Mouse (Mus musculus): Measurements from ENCODE around the gene Elp4. TPM values are rescaled to one million over a fixed set of nuclear protein-coding genes. Genes with fewer than 3 reads are reported as not detected.

The Elp4 gene
- polyA plus RNA-seq, 1 experiment = 24.1 TPM

- Histone ChIP-seq H3K4me3 (ENCODE audit: insufficient read depth, low read length) (no peak overlapping the region), H3K27ac (ENCODE audit: insufficient read depth, low read length) (no peak overlapping the region), H3K4me1 (ENCODE audit: control insufficient read depth, insufficient read depth, low read length) (0 out of 2 replicates have a peak, but pooled peaks cover 4% of the 10 kb centered on the region)
- TF ChIP-seq POLR2A (IDR thresholded peaks at IDR 0.05; ENCODE audit: low read depth, low read length) (no peak), CTCF (IDR thresholded peaks at IDR 0.05; ENCODE audit: borderline replicate concordance, insufficient read depth, low read length) (no peak)
These were observed 234.9 kb downstream of the Elp4 start for GRCm38 (mm10) chr2:105669371-105669861.

DNA sequence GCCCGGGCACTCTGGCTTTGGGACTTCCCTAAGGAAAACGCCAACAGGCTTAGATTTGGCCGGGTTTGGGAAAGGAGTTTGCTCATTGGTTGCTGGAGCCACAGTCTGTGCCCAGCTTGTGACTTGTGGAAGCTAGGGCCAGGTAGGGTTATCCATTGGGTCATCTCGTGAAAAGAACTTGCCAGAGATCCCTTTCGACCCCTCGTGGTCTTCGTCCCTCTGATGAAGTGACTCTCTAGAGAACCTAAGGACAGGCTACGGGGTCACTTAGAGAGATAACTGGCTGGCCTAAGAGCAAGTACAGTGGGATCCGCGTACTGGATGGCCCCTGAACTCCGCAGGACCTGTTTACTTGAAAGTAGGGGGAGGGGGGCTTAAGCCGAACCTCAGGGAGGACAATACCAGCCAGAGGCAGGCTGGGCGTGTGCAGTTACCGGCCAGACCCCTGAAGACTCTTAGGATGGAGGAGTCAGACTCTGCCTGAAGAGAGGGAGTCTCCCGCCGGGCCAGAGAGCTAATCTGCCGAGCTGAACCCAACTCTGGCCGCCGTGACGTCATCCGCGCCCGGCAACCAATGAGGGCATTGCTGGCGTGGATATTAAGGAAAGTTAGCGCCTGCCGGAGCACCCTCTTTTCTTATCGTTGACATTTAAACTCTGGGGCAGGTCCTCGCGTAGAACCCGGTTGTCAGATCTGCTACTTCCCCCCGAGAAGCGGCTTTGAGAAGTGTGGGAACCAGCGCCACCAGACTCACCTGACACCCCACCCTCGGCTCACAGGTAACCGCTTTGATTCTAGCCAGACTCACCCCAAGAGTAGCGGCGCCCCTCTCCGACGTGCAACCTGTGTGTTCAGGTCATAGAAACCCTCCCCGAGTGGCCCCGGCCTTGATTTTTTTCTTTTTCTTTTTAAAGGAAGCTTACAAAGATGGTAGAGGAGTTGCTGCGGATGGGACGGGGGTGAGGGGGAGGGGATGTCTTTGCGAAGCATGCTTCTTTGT lies 235.8 kb downstream of the Elp4 start, which contains the start of gene Pax6:
Pax6 (plus strand) TSS at position 630 of the 1,000 bp plus-strand sequence.
- H3K4me3 ChIP-seq (ENCODE audit: insufficient read depth, low read length) = no peak within 1 kb of the TSS

GRCm38 (mm10) chr2:105667626-105667950 lies 236.8 kb downstream of the Elp4 start:
- no peak overlapping the region for H3K27ac ChIP-seq (ENCODE audit: insufficient read depth, low read length)
- H3K4me1 ChIP-seq (ENCODE audit: control insufficient read depth, insufficient read depth, low read length) = no peaks in the 10 kb centered on the region
- TF ChIP-seq CTCF (IDR thresholded peaks at IDR 0.05; ENCODE audit: borderline replicate concordance, insufficient read depth, low read length) (no peak), POLR2A (IDR thresholded peaks at IDR 0.05; ENCODE audit: low read depth, low read length) (no peak)
- no peak overlapping the region for H3K4me3 ChIP-seq (ENCODE audit: insufficient read depth, low read length)

More for the DNA sequence above, 235.8 kb downstream of the Elp4 start, which contains the start of gene Pax6:
- H3K27ac ChIP-seq (ENCODE audit: insufficient read depth, low read length) = no peak within 1 kb of the TSS
- H3K4me1 ChIP-seq (ENCODE audit: control insufficient read depth, insufficient read depth, low read length) = no peaks in the 10 kb centered on the region
- TF ChIP-seq CTCF (IDR thresholded peaks at IDR 0.05; ENCODE audit: borderline replicate concordance, insufficient read depth, low read length) (no peak), POLR2A (IDR thresholded peaks at IDR 0.05; ENCODE audit: low read depth, low read length) (no peak)

DNA sequence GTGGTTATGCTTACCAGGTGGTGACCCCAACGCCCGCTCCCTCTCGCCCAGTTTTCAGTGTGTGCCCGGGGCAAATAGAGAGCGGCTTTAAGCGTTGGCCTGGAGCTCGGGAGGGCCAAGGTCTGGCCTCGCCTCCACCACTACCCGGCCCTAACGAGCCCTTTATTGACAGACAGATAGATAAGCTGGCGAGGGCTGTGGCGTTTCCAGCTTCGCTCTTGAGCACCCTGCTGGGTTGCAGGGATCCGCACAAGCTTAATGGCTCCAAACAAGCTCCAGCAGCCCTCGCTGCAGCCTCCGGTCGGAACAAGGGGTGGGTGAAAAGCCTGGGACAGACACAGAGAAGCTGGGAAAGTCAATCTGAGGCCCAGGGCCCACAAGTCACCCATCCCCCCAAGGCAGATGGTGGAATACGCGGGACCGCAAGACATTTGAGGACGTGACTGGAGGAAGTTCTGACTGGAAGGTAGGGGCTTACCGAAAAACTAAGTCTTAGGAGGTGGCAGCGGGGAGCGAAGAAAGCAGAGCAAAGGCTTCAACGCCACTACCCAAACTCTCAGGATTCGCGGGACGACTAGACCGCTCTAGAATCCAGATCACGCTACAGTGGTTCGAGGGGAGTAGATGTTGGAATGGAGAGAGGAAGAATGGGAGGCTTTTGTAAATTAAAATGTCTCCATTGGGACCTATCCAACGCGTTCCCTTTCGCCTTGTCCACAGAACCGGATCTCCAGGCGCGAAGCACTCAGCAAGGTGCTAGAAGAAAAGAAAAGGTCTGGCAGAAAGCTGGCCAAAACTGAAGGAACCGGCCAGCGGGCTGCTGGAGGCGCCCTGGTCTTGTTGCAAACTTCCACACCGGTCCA lies 237.4 kb downstream of the Elp4 start:
- H3K4me3 ChIP-seq (ENCODE audit: insufficient read depth, low read length) = no peak overlapping the region
- no peak overlapping the region for H3K27ac ChIP-seq (ENCODE audit: insufficient read depth, low read length)
- H3K4me1 ChIP-seq (ENCODE audit: control insufficient read depth, insufficient read depth, low read length) = no peaks in the 10 kb centered on the region
- TF ChIP-seq CTCF (IDR thresholded peaks at IDR 0.05; ENCODE audit: borderline replicate concordance, insufficient read depth, low read length) = no peak
- TF ChIP-seq POLR2A (IDR thresholded peaks at IDR 0.05; ENCODE audit: low read depth, low read length) = no peak

DNA sequence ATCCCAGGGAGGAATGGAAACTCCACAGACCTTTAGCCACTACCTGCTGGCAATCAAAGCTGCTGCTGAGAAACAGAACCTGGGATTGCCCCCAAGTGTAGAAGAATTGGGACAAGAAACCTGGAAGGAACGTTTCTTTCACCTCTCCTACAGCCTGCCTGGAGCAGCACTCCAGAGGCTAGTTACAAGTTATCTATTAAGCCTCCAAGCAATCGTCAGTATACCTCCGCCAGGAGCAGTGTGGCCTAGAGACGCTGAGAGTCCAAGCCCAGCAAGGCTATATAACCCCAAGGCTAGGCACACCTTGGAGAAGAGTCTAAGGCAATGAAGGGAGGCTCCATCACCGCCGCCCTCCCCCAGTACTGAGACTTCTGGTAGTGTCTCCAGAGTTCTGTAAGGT lies 238.0 kb downstream of the Elp4 start:
- no peak overlapping the region for H3K27ac ChIP-seq (ENCODE audit: insufficient read depth, low read length)
- H3K4me3 ChIP-seq (ENCODE audit: insufficient read depth, low read length) = no peak overlapping the region
- H3K4me1 ChIP-seq (ENCODE audit: control insufficient read depth, insufficient read depth, low read length) = peaks cover 2% of the 10 kb centered on the region; the same call in 1 of the 2 replicates
- no peak for TF ChIP-seq CTCF (IDR thresholded peaks at IDR 0.05; ENCODE audit: borderline replicate concordance, insufficient read depth, low read length)

DNA sequence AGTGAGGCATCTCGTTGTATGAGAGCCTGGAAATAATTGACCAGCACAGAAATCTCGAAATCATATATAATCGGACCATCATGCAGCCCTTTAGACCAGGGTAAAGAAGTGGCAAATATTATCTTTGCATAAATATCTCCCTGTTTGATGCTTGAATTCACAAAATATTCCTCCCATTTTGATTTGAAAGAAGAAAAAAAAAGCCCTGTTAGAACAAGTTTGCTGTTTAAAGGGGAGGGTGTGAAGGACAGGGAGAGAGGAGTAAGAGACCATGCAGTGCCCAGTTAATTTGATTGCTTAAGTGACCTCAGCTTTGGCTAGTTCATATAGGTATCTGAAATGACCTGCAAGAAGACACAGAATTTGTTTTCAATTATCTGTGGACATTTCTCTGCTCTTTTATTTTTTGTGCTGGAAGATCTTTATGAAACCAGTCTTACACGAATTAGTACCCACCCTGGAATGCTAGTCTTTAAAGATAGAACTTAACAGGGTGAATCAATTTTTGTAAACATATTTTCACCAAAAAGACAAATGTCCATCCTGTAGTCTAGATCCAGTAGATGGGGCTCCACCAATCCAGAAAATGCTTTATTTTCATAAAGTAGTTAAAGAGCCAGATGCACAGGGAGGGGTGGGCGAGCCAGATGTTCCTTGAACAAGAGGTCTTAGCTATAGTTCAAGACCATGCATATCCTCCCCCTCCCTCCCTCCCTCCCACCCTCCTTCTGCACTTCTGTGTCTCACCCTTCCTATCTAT lies 238.7 kb downstream of the Elp4 start:
- Histone ChIP-seq H3K4me1 (ENCODE audit: control insufficient read depth, insufficient read depth, low read length) (peaks cover 2% of the 10 kb centered on the region; the same call in 1 of the 2 replicates), H3K4me3 (ENCODE audit: insufficient read depth, low read length) (no peak overlapping the region), H3K27ac (ENCODE audit: insufficient read depth, low read length) (no peak overlapping the region)
- TF ChIP-seq POLR2A (IDR thresholded peaks at IDR 0.05; ENCODE audit: low read depth, low read length) (no peak), CTCF (IDR thresholded peaks at IDR 0.05; ENCODE audit: borderline replicate concordance, insufficient read depth, low read length) (no peak)

- Histone ChIP-seq H3K4me1 (ENCODE audit: control insufficient read depth, insufficient read depth, low read length) (peaks cover 2% of the 10 kb centered on the region; the same call in 1 of the 2 replicates), H3K4me3 (ENCODE audit: insufficient read depth, low read length) (no peak overlapping the region), H3K27ac (ENCODE audit: insufficient read depth, low read length) (no peak overlapping the region)
- TF ChIP-seq POLR2A (IDR thresholded peaks at IDR 0.05; ENCODE audit: low read depth, low read length) (no peak), CTCF (IDR thresholded peaks at IDR 0.05; ENCODE audit: borderline replicate concordance, insufficient read depth, low read length) (no peak)
These were observed 239.4 kb downstream of the Elp4 start for GRCm38 (mm10) chr2:105664996-105665395.

DNA sequence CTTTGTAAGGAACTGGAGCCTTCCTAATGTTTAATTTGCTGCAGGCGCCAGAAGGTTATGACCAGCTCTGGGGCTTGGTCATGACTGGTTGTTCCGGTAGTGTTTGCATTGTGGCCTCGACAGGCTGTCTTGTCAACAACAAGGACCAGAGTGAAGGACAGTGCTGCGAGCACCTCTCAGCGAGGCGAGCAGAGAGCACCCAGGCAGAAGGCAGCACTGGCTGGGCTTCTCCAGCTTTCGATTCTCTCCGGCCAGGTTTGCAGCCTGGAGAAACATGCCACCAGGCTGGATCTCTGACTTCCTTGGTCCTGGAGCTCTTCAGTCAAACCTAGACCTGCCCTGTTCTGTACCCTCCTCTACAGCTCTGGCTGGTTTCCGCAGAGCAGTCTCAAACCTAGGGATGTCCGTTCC lies 241.3 kb downstream of the Elp4 start:
- H3K4me3 ChIP-seq (ENCODE audit: insufficient read depth, low read length) = no peak overlapping the region
- TF ChIP-seq POLR2A (IDR thresholded peaks at IDR 0.05; ENCODE audit: low read depth, low read length) (no peak), CTCF (IDR thresholded peaks at IDR 0.05; ENCODE audit: borderline replicate concordance, insufficient read depth, low read length) (no peak)
- H3K4me1 ChIP-seq (ENCODE audit: control insufficient read depth, insufficient read depth, low read length) = peaks cover 2% of the 10 kb centered on the region; the same call in 1 of the 2 replicates
- H3K27ac ChIP-seq (ENCODE audit: insufficient read depth, low read length) = no peak overlapping the region

GRCm38 (mm10) chr2:105662606-105663005 lies 241.8 kb downstream of the Elp4 start:
- Histone ChIP-seq H3K4me3 (ENCODE audit: insufficient read depth, low read length) (no peak overlapping the region), H3K27ac (ENCODE audit: insufficient read depth, low read length) (no peak overlapping the region), H3K4me1 (ENCODE audit: control insufficient read depth, insufficient read depth, low read length) (peaks cover 2% of the 10 kb centered on the region; the same call in 1 of the 2 replicates)
- TF ChIP-seq CTCF (IDR thresholded peaks at IDR 0.05; ENCODE audit: borderline replicate concordance, insufficient read depth, low read length) (no peak), POLR2A (IDR thresholded peaks at IDR 0.05; ENCODE audit: low read depth, low read length) (no peak)

All from embryonic fibroblast, embryonic 13.5 days (primary cell).